Mouse (Mus musculus) frontal cortex, postnatal 36 days (tissue): ENCODE results near the gene Epha4.

Experiments
- DNase-seq, 2 experiments: peaks; one replicate each; pipeline ENCODE4 v3.0.0; 2022; ENCODE audit warnings: low spot score in 2 of 2

The Epha4 gene

DNA sequence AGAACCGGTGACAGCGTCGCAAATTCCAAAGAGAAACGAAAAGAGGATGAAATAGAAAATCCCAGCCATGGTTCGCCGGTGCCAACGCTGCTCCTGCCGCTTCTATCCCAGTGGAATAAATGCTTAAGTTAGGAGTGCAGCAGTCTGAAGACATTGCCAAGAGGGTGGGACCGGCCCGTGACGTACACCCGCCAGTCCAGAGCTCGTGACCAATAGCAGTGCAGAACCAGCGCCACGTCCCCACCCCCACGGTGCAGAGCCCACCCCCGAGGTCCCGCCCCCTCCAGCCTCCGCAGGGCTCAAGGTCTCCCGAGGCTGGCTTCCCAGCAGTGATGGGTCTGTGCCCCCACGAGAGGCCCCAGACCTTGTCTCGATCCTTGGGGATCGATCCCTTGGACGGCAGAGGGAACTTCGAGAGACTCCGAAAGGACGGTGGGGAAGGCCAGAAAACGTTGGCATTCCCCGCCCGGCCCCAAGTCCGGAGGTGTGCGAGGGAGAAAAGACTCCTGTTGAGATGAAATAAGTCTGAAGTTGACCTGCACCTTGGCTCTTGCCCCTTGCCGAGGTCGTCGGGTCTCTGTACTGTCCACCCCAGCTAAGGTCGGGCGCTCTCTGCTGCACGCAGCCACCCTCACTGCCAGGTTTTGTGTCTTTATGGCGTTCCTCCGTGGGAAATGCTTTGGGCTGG lies at the start of gene Epha4:
Epha4 (minus strand) TSS at position 126 of the 688 bp plus-strand sequence.
- DNase-seq, result peak; percentile 91 to 94

GRCm38 (mm10) chr1:77556199-77556598 lies 41.3 kb upstream of the Epha4 start:
- no peak for DNase-seq

DNA sequence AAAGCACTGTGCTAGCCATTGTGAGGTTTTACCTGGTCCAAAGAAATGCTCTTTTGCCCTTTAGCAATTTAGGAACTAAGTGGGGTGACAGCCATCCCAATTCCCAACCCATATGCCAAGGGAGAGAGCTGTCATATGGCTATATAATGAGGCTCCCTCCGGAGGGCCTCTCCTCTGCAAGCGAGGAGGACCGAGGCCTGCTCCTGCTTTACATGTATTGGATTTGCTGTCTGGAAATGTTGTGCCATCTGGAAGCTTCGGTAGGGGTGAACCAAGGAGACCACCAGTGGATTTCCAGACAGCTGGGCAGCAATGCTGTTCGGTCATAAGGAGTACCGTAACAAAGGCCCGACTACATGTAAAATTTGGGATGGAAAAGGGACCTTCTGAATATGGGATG lies 37.0 kb upstream of the Epha4 start:
- DNase-seq, result no peak

DNA sequence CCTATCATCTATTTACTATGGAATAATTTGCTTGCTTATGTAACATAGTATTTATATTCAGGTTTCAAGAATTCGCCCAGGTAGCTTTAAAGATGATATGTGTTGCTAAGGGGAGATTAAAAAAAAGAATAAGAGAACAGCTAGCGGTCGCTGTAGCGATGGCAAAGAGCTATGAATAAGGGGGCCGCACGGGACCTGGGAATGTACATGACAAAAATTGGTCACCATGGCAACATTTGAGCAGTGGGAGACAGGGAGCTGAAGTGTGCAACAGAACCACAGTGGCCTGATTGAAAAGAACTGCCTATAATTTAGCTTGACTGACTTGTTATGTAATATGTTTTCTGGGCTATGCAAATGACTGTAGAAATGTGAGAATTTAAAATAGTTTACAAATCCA lies 30.8 kb upstream of the Epha4 start:
- DNase-seq, result peak; percentile 55 to 71

DNA sequence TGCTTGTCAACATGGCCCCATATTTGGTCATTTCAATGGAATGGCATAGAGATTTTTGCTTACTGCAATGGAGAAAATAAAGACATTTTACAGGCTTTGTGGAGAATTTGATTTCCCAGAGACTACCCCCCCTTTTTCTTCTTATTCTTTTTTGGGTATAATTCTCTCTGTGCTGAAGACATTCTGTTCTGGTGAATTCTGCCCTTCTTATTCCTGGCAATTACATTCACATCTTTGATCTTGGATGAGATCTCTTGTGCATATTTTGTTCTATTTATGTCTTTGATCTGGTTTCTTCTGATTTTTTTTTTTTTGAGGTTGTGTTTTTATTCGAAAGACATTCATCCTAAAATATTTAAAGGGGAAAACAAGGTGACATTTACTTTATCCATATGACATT lies 30.1 kb upstream of the Epha4 start:
- DNase-seq, result no peak

DNA sequence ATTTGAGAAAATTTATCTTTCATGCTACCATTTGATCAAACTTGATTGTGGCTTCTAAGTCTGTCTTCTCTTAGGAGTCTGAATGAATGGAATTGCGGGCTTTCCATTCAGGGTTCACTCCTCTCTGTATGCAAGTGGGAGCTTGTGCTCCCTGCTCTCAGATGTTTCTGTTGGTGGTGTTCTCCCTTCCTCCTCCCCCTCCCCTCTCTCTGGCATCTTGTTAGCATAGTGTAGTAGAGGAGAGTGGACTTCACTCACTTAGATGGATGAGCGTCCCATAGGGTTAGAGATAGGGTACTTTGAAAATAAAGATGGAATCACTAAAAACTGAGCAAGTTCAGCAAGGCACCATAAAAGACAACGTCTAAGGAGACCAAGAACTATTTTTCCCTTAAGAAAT lies 29.4 kb upstream of the Epha4 start:
- no peak for DNase-seq

- no peak for DNase-seq
These were observed 25.1 kb upstream of the Epha4 start for GRCm38 (mm10) chr1:77539945-77540344.

GRCm38 (mm10) chr1:77538559-77538958 lies 23.7 kb upstream of the Epha4 start:
- DNase-seq, result no peak

DNA sequence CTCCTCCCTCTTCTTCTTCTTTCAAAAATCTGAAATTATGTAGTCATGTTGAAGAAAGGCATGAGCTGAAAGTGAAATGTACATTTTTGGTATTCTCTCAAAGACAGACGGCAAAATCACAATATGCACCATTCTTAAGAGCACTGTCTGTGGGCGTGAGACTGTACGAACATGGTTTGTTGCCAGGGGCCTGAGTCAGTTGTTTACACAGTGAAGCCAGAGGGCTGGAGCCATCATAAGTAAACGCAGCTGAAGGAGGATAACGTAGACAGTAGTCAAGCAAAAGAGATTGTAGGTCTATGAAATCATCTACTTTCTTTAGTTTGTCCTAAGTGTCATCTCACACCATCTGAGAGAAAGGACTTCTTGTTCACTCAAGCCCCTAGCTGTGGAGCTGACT lies 21.0 kb upstream of the Epha4 start:
- DNase-seq, result peak in 1 of 2 experiments; percentile 42

DNA sequence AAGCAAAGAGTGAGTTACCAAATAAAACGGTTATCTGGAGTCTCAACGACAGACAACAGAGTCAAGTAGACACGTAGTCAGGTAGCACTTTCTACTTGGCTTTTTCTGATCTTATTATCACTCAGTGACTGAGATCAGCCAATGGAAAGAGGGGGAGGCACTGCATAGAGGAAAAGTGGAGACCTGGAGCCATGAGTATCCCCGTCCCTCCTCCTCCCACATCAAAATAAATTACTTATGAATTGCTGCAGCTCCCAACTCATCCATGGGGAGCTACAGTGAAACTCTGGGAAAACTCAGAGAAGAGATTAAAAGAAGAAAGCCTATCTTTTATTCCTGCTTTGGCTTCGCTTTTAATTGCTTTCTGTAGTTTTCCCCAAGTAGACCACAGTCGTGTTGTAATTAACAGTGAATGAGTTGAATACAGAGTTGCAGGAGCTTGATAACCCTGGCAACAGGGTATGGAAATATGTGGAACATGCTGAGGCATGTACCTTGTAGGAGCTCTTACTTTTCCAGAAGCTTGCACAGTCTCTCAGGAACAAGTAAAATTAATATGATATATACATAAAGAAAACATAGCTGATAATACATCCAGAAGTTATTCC lies 17.8 kb upstream of the Epha4 start:
- no peak for DNase-seq

DNA sequence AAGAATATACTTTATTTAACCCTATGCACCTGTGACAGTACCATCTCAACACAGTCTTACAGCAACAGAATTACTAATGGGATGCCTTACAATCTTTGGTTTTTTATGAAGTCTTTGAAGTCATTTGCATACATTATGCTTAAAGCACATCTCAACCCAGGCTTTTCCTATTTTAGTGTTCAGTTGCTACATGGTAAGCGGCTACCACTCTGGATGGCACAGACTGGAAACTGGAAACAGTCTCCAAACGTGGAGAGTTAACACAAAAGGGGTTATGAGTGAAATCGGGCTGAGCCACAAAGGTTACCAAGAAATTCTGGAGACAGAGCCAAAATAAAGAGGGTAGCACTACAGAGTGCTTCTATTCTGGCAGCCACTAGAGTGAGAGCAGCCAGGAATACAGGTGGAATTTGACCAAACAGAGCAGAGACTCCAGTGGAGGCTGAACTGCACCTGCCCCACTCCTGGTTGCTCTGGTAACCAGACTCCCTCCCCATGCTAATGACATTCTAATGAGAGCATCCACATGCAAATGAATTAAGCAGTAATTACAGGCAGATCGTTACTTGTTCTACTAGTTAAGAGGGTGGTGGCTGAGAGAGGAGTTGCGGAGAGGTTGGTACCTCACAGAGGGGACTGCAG lies 17.2 kb upstream of the Epha4 start:
- DNase-seq, result no peak

- DNase-seq, result no peak
These were observed 10.2 kb upstream of the Epha4 start for GRCm38 (mm10) chr1:77525082-77525481.

GRCm38 (mm10) chr1:77523354-77523753 lies 8.5 kb upstream of the Epha4 start:
- DNase-seq, result no peak

- DNase-seq, result no peak
These were observed 7.0 kb upstream of the Epha4 start for GRCm38 (mm10) chr1:77521640-77522539.

DNA sequence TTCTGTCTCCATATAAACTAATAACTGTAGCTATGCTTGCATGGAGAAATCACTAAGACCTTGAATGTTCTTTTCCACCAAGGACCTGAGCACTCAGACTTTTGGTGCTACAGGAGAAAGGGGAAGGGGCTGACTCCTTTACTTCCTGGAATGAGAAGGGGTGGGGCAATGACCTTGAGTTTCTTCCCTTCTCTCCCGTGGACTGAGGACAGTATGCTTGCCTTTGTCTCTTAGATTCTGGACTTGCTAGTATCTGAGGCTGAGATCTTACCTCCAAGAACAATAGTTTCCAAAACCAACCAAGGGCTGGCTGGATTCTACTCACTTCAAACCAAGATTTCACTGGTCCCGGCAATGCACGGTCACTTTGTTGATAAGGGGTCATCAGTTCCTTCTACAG lies 3.8 kb upstream of the Epha4 start:
- no peak for DNase-seq

- DNase-seq, result peak; percentile 97
These were observed 1.5 kb upstream of the Epha4 start for GRCm38 (mm10) chr1:77516203-77516991.

DNA sequence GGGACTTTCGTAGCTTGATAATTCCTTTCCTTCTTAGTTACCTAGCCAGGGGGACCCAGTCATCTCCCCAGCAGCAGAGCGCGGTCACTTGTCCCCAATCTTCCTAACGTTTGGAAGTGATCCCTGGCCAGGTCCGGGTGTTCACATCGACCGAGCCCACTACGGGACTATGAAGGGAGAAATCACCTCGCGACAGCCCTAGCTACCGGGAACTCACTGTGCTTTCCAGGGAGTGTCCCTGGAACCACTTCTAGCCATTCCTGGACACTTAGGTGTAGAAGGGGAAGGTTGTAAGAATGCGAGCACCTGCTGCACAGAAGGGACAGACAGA lies 728 bp upstream of the Epha4 start:
- no peak for DNase-seq

- DNase-seq, result peak; percentile 62 to 65
These were observed 444 bp downstream of the Epha4 start for GRCm38 (mm10) chr1:77514325-77514962.

GRCm38 (mm10) chr1:77513959-77514324 lies 946 bp downstream of the Epha4 start:
- no peak for DNase-seq

DNA sequence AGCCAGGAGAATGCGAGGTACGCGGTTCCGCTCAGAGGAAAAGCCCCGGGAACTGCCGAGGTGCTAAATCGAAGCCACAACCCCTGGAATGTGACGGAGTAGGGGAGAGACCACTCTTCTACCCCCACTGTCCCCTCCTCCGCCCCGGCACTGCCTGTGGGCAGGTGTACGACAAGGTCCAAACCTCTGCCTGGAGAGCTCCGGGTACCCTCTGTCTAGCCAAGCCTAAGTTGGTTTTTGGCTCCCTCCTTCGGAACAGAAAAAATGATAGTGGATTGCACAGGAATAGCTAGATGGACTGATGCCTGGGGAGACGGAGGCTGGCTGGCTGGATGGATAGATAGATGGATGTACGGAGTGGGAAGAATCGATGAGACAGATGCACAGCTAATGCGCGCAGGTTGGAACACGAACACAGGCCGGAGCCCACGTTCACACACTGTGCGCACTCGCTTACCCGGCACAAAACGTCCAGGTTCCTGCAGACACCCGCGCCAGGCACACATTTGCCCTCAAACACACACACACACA lies 1.4 kb downstream of the Epha4 start:
- peak; percentile 66 to 74 for DNase-seq
